ENCODE assay signal across 19 mouse cellular contexts in genomic region chr2:60267567-60267966, GRCm38 (mm10). TPM values are rescaled to one million over a fixed set of nuclear protein-coding genes. Genes with fewer than 3 reads are reported as not detected.
DNase-seq lines count a peak whose midpoint lies in the region; ATAC-seq and TF ChIP-seq lines count a peak whose summit lies in the region.
"Had no signal": no experiment of that assay in that cellular context is flagged by ENCODE, and none has a peak within 500 bp of the region (broad histone marks: within the 10 kb centered on the region; RNA-seq: fewer than 3 reads in every experiment).

No protein-coding gene starts in this region.

- no peaks in the 10 kb centered on the region for H3K36me3 ChIP-seq in forebrain, embryonic 10.5 days (replicated peaks)
- H3K36me3 ChIP-seq in forebrain, embryonic 11.5 days (ENCODE audit: control insufficient read depth, insufficient read depth, low read length), result no peaks in the 10 kb centered on the region
- H3K36me3 ChIP-seq in kidney, embryonic 14.5 days (ENCODE audit: control insufficient read depth, insufficient read depth, low read length), result no peaks in the 10 kb centered on the region
- peaks cover 2% of the 10 kb centered on the region; the same call in 1 of the 2 replicates for H3K36me3 ChIP-seq in lung, embryonic 16.5 days (ENCODE audit: control insufficient read depth, insufficient read depth, low read length)
- H3K36me3 ChIP-seq in limb, embryonic 14.5 days (ENCODE audit: control insufficient read depth, insufficient read depth, low read length), result no peaks in the 10 kb centered on the region
- H3K36me3 ChIP-seq: forebrain, embryonic 15.5 days had no signal

- no peak overlapping the region for H3K4me2 ChIP-seq in forebrain, embryonic 11.5 days (ENCODE audit: low read depth, low read length, severe bottlenecking)
- no peak overlapping the region for H3K4me2 ChIP-seq in kidney, embryonic 14.5 days (replicated peaks; ENCODE audit: low read depth, low read length)
- no peak overlapping the region for H3K4me2 ChIP-seq in lung, embryonic 16.5 days (ENCODE audit: low read depth, low read length)
- H3K4me2 ChIP-seq in limb, embryonic 14.5 days (replicated peaks; ENCODE audit: low read depth, low read length, severe bottlenecking), result no peak overlapping the region
- H3K4me2 ChIP-seq: forebrain, embryonic 15.5 days had no signal

- 68% methylated on average over 1 of the region's 1 CpGs for WGBS in forebrain, embryonic 10.5 days
- WGBS in forebrain, embryonic 11.5 days, result 58% methylated on average over 1 of the region's 1 CpGs
- WGBS in kidney, embryonic 14.5 days, result 30% methylated on average over 1 of the region's 1 CpGs
- 40% methylated on average over 1 of the region's 1 CpGs for WGBS in lung, embryonic 16.5 days
- WGBS in limb, embryonic 14.5 days, result 14% methylated on average over 1 of the region's 1 CpGs

- ATAC-seq in forebrain, embryonic 11.5 days (replicated peaks; ENCODE audit: low FRiP score), result no peak
- peak; percentile 55; the same call in 1 of the 2 replicates for ATAC-seq in kidney, embryonic 14.5 days (ENCODE audit: low FRiP score, low TSS enrichment)
- peak; percentile 38; the same call in 1 of the 2 replicates for ATAC-seq in lung, embryonic 16.5 days (ENCODE audit: low read depth)
- peak; percentile 55; the same call in 1 of the 2 replicates for ATAC-seq in limb, embryonic 14.5 days (ENCODE audit: low FRiP score, low read depth)
- ATAC-seq: forebrain, embryonic 15.5 days; hindbrain, embryonic 16.5 days; liver, postnatal 0 days; midbrain, embryonic 16.5 days had no signal

- H3K9ac ChIP-seq in forebrain, embryonic 11.5 days (ENCODE audit: low read length), result no peak overlapping the region
- H3K9ac ChIP-seq in kidney, embryonic 14.5 days (ENCODE audit: low read depth, low read length), result no peak overlapping the region
- H3K9ac ChIP-seq in lung, embryonic 16.5 days (ENCODE audit: low read length), result no peak overlapping the region
- no peak overlapping the region for H3K9ac ChIP-seq in limb, embryonic 14.5 days (ENCODE audit: low read depth, low read length, severe bottlenecking)
- H3K9ac ChIP-seq: forebrain, embryonic 15.5 days; liver, postnatal 0 days had no signal

- H3K4me1 ChIP-seq in forebrain, embryonic 10.5 days, result peaks cover 14% of the 10 kb centered on the region
- H3K4me1 ChIP-seq in forebrain, embryonic 11.5 days (replicated peaks; ENCODE audit: control insufficient read depth, insufficient read depth, low read length), result no peaks in the 10 kb centered on the region
- H3K4me1 ChIP-seq in kidney, embryonic 14.5 days (ENCODE audit: control insufficient read depth, insufficient read depth, low read length), result peaks cover 7% of the 10 kb centered on the region
- peaks cover 4% of the 10 kb centered on the region; the same call in 1 of the 2 replicates for H3K4me1 ChIP-seq in lung, embryonic 16.5 days (replicated peaks; ENCODE audit: control insufficient read depth, insufficient read depth, low read length)
- peaks cover 7% of the 10 kb centered on the region for H3K4me1 ChIP-seq in limb, embryonic 14.5 days (ENCODE audit: control insufficient read depth, insufficient read depth, low read length)
- H3K4me1 ChIP-seq: forebrain, embryonic 15.5 days; megakaryocyte, embryonic 14.5 days had no signal

- no peak for TF ChIP-seq POLR2A in limb, embryonic 14.5 days (IDR thresholded peaks at IDR 0.05; ENCODE audit: borderline replicate concordance, extremely low read depth, insufficient read depth, insufficient read length)

- H3K27me3 ChIP-seq in forebrain, embryonic 10.5 days (ENCODE audit: poor library complexity, severe bottlenecking), result no peaks in the 10 kb centered on the region
- no peaks in the 10 kb centered on the region for H3K27me3 ChIP-seq in forebrain, embryonic 11.5 days (ENCODE audit: control insufficient read depth, insufficient read depth, low read length)
- H3K27me3 ChIP-seq in kidney, embryonic 14.5 days (ENCODE audit: control insufficient read depth, insufficient read depth, low read length), result no peaks in the 10 kb centered on the region
- no peaks in the 10 kb centered on the region for H3K27me3 ChIP-seq in lung, embryonic 16.5 days (ENCODE audit: control insufficient read depth, insufficient read depth, low read depth, low read length)
- no peaks in the 10 kb centered on the region for H3K27me3 ChIP-seq in limb, embryonic 14.5 days (ENCODE audit: control insufficient read depth, insufficient read depth, low read length)
- H3K27me3 ChIP-seq: forebrain, embryonic 15.5 days; megakaryocyte, embryonic 14.5 days had no signal

- H3K4me3 ChIP-seq in forebrain, embryonic 10.5 days, result no peak overlapping the region
- no peak overlapping the region for H3K4me3 ChIP-seq in forebrain, embryonic 11.5 days (ENCODE audit: low read depth, low read length)
- no peak overlapping the region for H3K4me3 ChIP-seq in kidney, embryonic 14.5 days (ENCODE audit: low read length)
- no peak overlapping the region for H3K4me3 ChIP-seq in lung, embryonic 16.5 days (ENCODE audit: low read length)
- H3K4me3 ChIP-seq in limb, embryonic 14.5 days (replicated peaks; ENCODE audit: low read length), result no peak overlapping the region
- H3K4me3 ChIP-seq: forebrain, embryonic 15.5 days; megakaryocyte, embryonic 14.5 days had no signal

- no peak for DNase-seq in forebrain, embryonic 10.5 days (ENCODE audit: extremely low spot score, low spot score)
- no peak for DNase-seq in forebrain, embryonic 11.5 days (ENCODE audit: low spot score)
- no peak for DNase-seq in kidney, adult 11 months
- no peak for DNase-seq in lung, adult 18-20 months
- DNase-seq in limb, embryonic 14.5 days (ENCODE audit: low spot score), result peak; percentile 26
- DNase-seq in urinary bladder, postnatal 14 days (ENCODE audit: low spot score), result no peak
- DNase-seq: adrenal gland, postnatal 14 days; cerebellum, adult 8-10 months; heart, postnatal 10 days; kidney, postnatal 10 days; layer of hippocampus, adult 9-11 months; liver; liver, postnatal 0 days had no signal

- peak overlapping the region; percentile 27; the same call in 1 of the 2 replicates for H3K27ac ChIP-seq in forebrain, embryonic 10.5 days
- no peak overlapping the region for H3K27ac ChIP-seq in forebrain, embryonic 11.5 days (ENCODE audit: low read depth, low read length)
- no peak overlapping the region for H3K27ac ChIP-seq in kidney, embryonic 14.5 days (ENCODE audit: low read depth, low read length)
- peak overlapping the region; percentile 57 for H3K27ac ChIP-seq in lung, embryonic 16.5 days (ENCODE audit: low read length)
- no peak overlapping the region for H3K27ac ChIP-seq in limb, embryonic 14.5 days (replicated peaks; ENCODE audit: low read depth, low read length)
- H3K27ac ChIP-seq: forebrain, embryonic 15.5 days had no signal

- H3K9me3 ChIP-seq in forebrain, embryonic 10.5 days, result peaks cover 5% of the 10 kb centered on the region
- H3K9me3 ChIP-seq in forebrain, embryonic 11.5 days (ENCODE audit: control insufficient read depth, low read length), result no peaks in the 10 kb centered on the region
- H3K9me3 ChIP-seq in kidney, embryonic 14.5 days (ENCODE audit: control insufficient read depth, low read length), result no peaks in the 10 kb centered on the region
- no peaks in the 10 kb centered on the region for H3K9me3 ChIP-seq in lung, embryonic 16.5 days (ENCODE audit: control insufficient read depth, low read length)
- H3K9me3 ChIP-seq in limb, embryonic 14.5 days (ENCODE audit: control insufficient read depth, low read length), result no peaks in the 10 kb centered on the region
- H3K9me3 ChIP-seq: forebrain, embryonic 15.5 days had no signal

RNA-seq across cellular contexts. Expression of gene Cd302, which starts 16.7 kb away (rescaled TPM):
- polyA plus RNA-seq in forebrain, embryonic 10.5 days (2016; fragmentation: Nextera tagmentation; extraction: Ambion mirVana), result 11.2 and 11.8 TPM in 2 replicates
- 10.7 and 11.4 TPM in 2 replicates for polyA plus RNA-seq in forebrain, embryonic 11.5 days (2014; fragmentation: Nextera tagmentation; extraction: Ambion mirVana)
- polyA plus RNA-seq in kidney, embryonic 14.5 days (2014; fragmentation: Nextera tagmentation; extraction: Ambion mirVana), result 51.1 and 62.4 TPM in 2 replicates
- 49.5 and 50.3 TPM in 2 replicates for polyA plus RNA-seq in lung, embryonic 16.5 days (2015; fragmentation: Nextera tagmentation; extraction: Ambion mirVana)
- 17.7 and 23.5 TPM in 2 replicates for polyA plus RNA-seq in limb, embryonic 14.5 days (2012; rRNA removed)
- 42.4 and 45.4 TPM in 2 replicates for polyA plus RNA-seq in limb, embryonic 14.5 days (2014; fragmentation: Nextera tagmentation; extraction: Ambion mirVana)

RNA-seq across cellular contexts. Expression of gene March7, which starts 57.9 kb away (rescaled TPM):
- polyA plus RNA-seq in forebrain, embryonic 10.5 days (2016; fragmentation: Nextera tagmentation; extraction: Ambion mirVana), result 69.5 and 76.4 TPM in 2 replicates
- 72.0 and 83.5 TPM in 2 replicates for polyA plus RNA-seq in forebrain, embryonic 11.5 days (2014; fragmentation: Nextera tagmentation; extraction: Ambion mirVana)
- polyA plus RNA-seq in kidney, embryonic 14.5 days (2014; fragmentation: Nextera tagmentation; extraction: Ambion mirVana), result 52.6 and 81.2 TPM in 2 replicates
- 72.9 and 76.1 TPM in 2 replicates for polyA plus RNA-seq in lung, embryonic 16.5 days (2015; fragmentation: Nextera tagmentation; extraction: Ambion mirVana)
- 55.8 and 59.7 TPM in 2 replicates for polyA plus RNA-seq in limb, embryonic 14.5 days (2012; rRNA removed)
- 76.9 and 77.8 TPM in 2 replicates for polyA plus RNA-seq in limb, embryonic 14.5 days (2014; fragmentation: Nextera tagmentation; extraction: Ambion mirVana)

RNA-seq across cellular contexts. Expression of gene Baz2b, which starts 57.9 kb away (rescaled TPM):
- 58.2 and 60.4 TPM in 2 replicates for polyA plus RNA-seq in forebrain, embryonic 10.5 days (2016; fragmentation: Nextera tagmentation; extraction: Ambion mirVana)
- 83.5 and 84.0 TPM in 2 replicates for polyA plus RNA-seq in forebrain, embryonic 11.5 days (2014; fragmentation: Nextera tagmentation; extraction: Ambion mirVana)
- 45.6 and 70.4 TPM in 2 replicates for polyA plus RNA-seq in kidney, embryonic 14.5 days (2014; fragmentation: Nextera tagmentation; extraction: Ambion mirVana)
- 56.7 and 62.0 TPM in 2 replicates for polyA plus RNA-seq in lung, embryonic 16.5 days (2015; fragmentation: Nextera tagmentation; extraction: Ambion mirVana)
- 29.5 and 36.0 TPM in 2 replicates for polyA plus RNA-seq in limb, embryonic 14.5 days (2012; rRNA removed)
- 45.6 and 53.3 TPM in 2 replicates for polyA plus RNA-seq in limb, embryonic 14.5 days (2014; fragmentation: Nextera tagmentation; extraction: Ambion mirVana)

Comparison
In these comparisons a context has a peak if more than half of its experiments do, and no peak if none do; other contexts are left out.
1. H3K27ac ChIP-seq: peak in forebrain, embryonic 10.5 days (single experiment) and lung, embryonic 16.5 days (single experiment); none in forebrain, embryonic 11.5 days (single experiment), kidney, embryonic 14.5 days (single experiment) and limb, embryonic 14.5 days (single experiment).